Mouse (Mus musculus): ENCODE results near the gene Junb.

Gene Junb

GRCm38 (mm10) chr8:84978248-84978940, at the start of gene Junb:
Gene Junb, minus strand, starts transcription at chr8:84978718.
- DNase-seq (ENCODE audit: extremely low read depth, low read depth), result no peak

- DNase-seq (ENCODE audit: extremely low read depth, low read depth), result no peak
These were observed 49.4 kb upstream of the Junb start for GRCm38 (mm10) chr8:85027922-85028321.

GRCm38 (mm10) chr8:85027516-85027855, 49.0 kb upstream of the Junb start:
- no peak for DNase-seq (ENCODE audit: extremely low read depth, low read depth)

GRCm38 (mm10) chr8:85026670-85027515, 48.4 kb upstream of the Junb start, which contains the start of gene Trir:
Gene Trir, plus strand, starts transcription at chr8:85026823.
- DNase-seq (ENCODE audit: extremely low read depth, low read depth), result peak; percentile 89

GRCm38 (mm10) chr8:85025098-85025932, 46.8 kb upstream of the Junb start, which contains the start of gene Asna1:
Gene Asna1, minus strand, starts transcription at chr8:85025281.
- peak; percentile 99 for DNase-seq (ENCODE audit: extremely low read depth, low read depth)

- DNase-seq (ENCODE audit: extremely low read depth, low read depth), result no peak
These were observed 45.3 kb upstream of the Junb start for GRCm38 (mm10) chr8:85023846-85024245.

GRCm38 (mm10) chr8:85021514-85022055, 43.1 kb upstream of the Junb start:
- DNase-seq (ENCODE audit: extremely low read depth, low read depth), result no peak

GRCm38 (mm10) chr8:85017209-85017608, 38.7 kb upstream of the Junb start:
- DNase-seq (ENCODE audit: extremely low read depth, low read depth), result no peak

- no peak for DNase-seq (ENCODE audit: extremely low read depth, low read depth)
These were observed 38.2 kb upstream of the Junb start for GRCm38 (mm10) chr8:85016724-85017123.

- no peak for DNase-seq (ENCODE audit: extremely low read depth, low read depth)
These were observed 35.9 kb upstream of the Junb start, which contains the start of gene Best2 for GRCm38 (mm10) chr8:85014431-85014830. Gene Best2, minus strand, starts transcription at chr8:85014531.

- no peak for DNase-seq (ENCODE audit: extremely low read depth, low read depth)
These were observed 34.8 kb upstream of the Junb start for GRCm38 (mm10) chr8:85013230-85013840.

- DNase-seq (ENCODE audit: extremely low read depth, low read depth), result no peak
These were observed 32.7 kb upstream of the Junb start for GRCm38 (mm10) chr8:85011242-85011641.

GRCm38 (mm10) chr8:85007686-85008085, 29.2 kb upstream of the Junb start:
- DNase-seq (ENCODE audit: extremely low read depth, low read depth), result no peak

GRCm38 (mm10) chr8:84997649-84998295, 19.3 kb upstream of the Junb start:
- peak; percentile 89 for DNase-seq (ENCODE audit: extremely low read depth, low read depth)

- no peak for DNase-seq (ENCODE audit: extremely low read depth, low read depth)
These were observed 18.5 kb upstream of the Junb start for GRCm38 (mm10) chr8:84996978-84997377.

- DNase-seq (ENCODE audit: extremely low read depth, low read depth), result no peak
These were observed 17.2 kb upstream of the Junb start for GRCm38 (mm10) chr8:84995680-84996079.

- DNase-seq (ENCODE audit: extremely low read depth, low read depth), result no peak
These were observed 15.9 kb upstream of the Junb start for GRCm38 (mm10) chr8:84994375-84994774.

- DNase-seq (ENCODE audit: extremely low read depth, low read depth), result no peak
These were observed 12.3 kb upstream of the Junb start for GRCm38 (mm10) chr8:84990836-84991235.

- peak; percentile 97 for DNase-seq (ENCODE audit: extremely low read depth, low read depth)
These were observed 11.8 kb upstream of the Junb start, which contains the start of gene Hook2 for GRCm38 (mm10) chr8:84990349-84990748. Gene Hook2, plus strand, starts transcription at chr8:84990603.

- no peak for DNase-seq (ENCODE audit: extremely low read depth, low read depth)
These were observed 11.3 kb upstream of the Junb start for GRCm38 (mm10) chr8:84989810-84990209.
